Mouse (Mus musculus): ENCODE data around the gene Itgb1bp1. TPM values are rescaled to one million over a fixed set of nuclear protein-coding genes. Genes with fewer than 3 reads are reported as not detected.

The Itgb1bp1 gene
- 20.7 and 26.8 TPM in 2 replicates for polyA plus RNA-seq (2012)

DNA sequence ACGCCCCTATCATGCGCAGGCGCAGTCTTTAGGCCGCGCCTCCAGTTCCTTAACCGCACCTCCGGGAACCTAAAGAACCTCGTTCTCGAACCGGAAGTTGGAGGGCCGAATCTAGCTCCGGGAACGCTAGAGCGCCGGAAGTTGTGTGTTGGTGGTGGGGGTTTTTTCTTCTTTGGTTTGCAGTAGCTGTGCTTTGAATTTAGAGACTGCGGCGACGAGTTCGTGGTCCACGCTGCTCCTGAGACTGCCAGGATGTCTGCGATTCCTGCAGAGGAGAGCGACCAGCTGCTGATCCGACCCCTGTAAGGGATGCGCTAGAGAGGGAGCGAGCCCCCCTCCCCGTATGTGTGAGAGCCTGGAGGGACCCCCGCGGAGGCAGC lies at the start of gene Itgb1bp1:
Gene Itgb1bp1, minus strand, starts transcription at position 42 of the 380 bp plus-strand sequence.
- TF ChIP-seq GATA1 (IDR thresholded peaks at IDR 0.05; ENCODE audit: low read length) = no peak

DNA sequence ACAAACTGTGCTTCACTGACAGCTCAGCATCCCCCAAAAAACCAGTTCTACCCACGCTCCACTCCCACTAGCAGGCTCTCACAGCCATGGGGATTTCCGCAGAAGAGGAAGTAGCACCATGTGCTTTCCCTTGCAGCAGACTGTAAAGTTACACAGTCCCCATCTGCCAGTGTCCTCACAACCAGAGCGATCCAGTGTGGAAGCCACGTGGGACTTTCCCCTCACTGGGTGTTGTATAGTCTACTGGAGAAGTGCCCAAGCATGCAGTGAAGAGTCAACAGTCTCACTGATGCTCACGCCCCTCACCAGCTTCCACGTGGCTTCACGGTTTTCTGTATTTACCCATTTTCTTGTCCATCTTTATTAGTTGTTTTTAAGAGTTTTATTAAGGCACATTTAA lies 49.8 kb upstream of the Itgb1bp1 start:
- TF ChIP-seq GATA1 (IDR thresholded peaks at IDR 0.05; ENCODE audit: low read length) = no peak

DNA sequence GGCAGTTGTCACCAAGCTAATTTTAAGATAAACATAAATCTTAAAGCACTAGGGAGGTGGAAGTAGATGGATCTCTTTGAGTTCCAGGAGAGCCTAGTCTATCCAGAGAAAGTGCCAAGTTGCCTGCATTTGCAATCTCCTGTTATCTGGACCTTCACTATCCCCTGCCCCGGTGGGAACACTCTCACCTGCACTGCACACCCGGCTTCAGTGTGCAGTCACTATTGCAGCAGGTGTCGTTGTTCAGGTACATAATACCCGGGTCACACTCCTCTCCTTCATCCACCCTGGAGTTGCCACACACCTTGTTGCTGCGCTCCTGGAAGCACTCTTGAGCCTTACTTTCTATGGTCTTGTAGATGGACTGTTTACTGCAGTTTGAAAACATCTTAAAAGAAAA lies 47.7 kb upstream of the Itgb1bp1 start:
- no peak for TF ChIP-seq GATA1 (IDR thresholded peaks at IDR 0.05; ENCODE audit: low read length)

DNA sequence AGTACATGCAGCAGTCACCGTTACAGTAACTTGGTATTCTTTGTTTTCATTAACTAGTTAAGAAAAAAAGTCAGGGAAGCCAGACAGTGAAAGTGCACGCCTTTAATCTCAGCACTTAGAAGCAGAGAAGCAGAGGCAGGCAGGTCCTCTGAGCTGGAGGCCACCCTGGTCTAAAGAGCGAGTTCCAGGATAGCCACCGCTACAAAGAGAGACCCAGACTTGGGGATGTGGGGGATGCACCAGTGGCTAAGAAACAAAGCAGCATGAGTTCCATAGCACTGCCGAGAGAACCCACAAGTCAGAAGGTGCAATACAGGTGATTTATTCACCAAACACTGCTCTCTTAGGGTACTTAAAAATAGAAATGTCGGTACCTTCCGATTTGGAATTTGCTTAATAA lies 46.9 kb upstream of the Itgb1bp1 start:
- TF ChIP-seq GATA1 (IDR thresholded peaks at IDR 0.05; ENCODE audit: low read length) = no peak

DNA sequence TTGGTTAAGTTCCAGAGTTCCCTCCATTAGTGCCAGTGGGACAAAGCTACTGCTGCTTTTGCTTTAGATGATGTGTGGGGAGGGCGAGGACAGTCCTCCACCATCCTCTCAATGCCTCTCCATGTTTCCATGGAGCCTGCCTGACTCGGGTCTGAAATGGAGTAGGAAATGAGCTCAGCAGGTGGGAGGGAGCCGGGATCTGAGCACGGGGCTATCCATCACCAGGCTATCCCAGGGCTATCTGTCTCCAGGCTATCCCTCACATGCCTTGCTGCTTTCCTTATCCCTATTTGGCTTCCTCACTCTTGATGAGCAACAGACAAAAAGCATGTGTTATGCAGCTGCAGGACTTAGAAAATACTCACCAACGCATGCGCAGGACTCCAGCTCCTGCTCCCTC lies 45.6 kb upstream of the Itgb1bp1 start:
- no peak for TF ChIP-seq GATA1 (IDR thresholded peaks at IDR 0.05; ENCODE audit: low read length)

DNA sequence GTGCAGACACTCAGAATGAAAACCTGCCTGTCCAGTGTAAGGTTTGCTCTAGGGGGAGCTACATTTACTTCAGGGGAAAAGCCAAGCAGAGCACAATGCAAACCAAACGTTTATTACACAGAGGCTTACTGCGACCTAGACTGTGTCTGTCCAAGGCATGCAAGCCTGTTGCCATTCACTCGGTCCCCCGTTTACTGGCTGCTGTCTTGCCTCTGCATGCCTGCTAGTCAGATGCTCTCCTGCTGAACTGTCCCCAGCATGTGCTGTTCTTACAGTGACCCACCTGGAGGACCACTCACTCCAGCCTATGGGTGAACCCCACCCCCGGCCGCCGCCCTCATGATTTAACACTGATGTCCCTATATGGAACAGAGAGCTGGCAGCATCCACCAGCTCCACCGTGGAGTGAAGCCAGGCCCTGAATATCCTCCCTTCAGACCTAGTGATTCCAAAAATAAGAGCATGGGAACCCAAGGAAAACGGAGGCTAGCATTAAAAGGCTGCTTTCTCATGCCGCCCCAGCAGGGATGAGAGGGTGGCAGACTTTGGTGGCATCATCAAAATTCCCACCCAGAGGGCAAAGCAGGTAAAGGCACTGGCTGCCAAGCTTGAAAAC lies 45.0 kb upstream of the Itgb1bp1 start:
- no peak for TF ChIP-seq GATA1 (IDR thresholded peaks at IDR 0.05; ENCODE audit: low read length)

DNA sequence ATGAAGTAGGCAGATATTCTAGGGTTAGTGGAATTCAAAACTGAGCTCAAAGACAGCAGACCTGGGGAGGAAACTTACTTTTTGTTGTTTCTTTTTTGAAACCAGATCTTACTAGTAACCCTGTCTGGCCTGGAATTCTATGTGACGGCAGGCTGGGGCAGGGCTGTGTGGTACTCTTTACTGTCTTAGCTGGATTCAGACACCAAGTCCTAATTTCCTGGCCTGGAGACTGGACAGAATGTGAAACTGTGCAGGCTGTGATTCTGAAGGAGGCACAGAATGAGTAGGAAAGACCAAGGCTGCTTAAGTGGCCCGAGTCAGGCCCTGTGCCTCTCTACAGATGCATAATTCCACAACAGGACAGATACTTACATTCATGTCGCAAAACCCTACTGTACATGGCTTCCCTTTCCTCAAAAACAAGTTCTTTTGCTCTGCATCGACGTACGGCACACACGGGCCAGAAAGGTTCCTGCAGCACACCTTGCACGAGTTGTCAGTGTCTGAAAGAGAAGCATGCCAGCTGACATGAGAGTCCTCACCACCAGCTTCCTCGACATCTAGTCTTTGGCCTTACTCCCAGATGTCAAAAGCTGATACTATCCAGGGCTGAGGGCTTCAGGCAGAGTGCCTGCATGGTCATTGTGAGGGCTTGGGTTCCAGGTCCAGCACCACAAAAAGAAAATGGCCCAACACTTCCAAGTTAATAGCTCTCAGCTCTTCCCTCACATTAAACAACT lies 43.7 kb upstream of the Itgb1bp1 start:
- TF ChIP-seq GATA1 (IDR thresholded peaks at IDR 0.05; ENCODE audit: low read length) = no peak

DNA sequence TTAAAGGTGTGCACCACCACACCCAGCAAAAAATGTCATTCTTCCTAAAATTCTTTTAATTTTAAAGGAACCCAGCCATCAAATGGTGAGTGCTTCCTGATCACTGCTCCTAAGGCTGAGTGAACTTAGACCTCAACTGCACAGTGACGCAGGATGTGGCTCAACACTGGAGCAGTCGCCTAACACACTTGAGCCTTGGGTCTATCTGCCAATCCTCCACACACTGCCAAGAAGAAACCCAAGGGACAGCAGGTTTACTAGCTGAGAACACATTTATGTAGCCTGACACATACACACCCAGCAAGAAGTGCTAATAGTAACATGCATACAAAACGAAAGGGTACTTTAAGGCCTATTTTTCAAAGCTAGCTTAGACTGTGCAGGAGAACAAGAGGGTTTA lies 40.2 kb upstream of the Itgb1bp1 start:
- TF ChIP-seq GATA1 (IDR thresholded peaks at IDR 0.05; ENCODE audit: low read length) = no peak

DNA sequence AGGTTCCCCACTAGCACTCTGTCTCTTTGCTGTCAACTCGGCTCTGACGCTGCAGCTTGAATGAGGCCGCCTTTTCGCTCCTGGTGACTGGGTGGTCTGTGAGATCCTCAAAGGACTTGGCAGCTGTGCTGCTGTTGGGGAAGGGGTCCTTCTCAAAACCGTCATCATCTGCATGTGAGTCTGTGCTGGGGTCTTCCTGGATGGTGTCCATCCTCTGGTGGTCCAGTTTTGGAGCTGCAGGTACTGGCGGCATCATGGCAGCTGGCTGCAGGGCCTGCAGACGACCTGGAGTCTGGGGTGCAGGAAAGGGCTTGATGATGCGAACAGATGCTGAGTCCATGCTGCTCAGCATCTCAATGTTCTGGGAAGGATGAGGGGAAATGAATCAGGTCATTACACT lies 39.2 kb upstream of the Itgb1bp1 start:
- no peak for TF ChIP-seq GATA1 (IDR thresholded peaks at IDR 0.05; ENCODE audit: low read length)

DNA sequence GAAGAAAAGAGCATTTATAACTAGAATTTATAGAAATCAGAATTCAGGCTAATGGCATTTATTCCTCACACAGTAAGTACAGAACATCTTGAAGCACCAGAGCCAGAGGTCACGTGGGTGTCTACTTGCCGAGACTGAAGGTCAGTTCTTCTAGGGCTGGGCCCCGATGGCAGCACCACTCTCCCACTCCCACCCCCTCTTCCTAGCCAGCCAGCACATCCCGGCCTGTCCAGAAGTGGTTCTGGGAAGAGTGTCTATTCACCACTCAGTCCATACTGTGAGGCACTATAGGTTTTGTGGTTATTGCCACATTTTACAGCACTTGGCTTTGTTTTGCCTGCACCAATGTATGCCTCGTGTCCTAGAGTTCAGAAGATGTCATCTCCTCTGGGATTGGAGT lies 38.0 kb upstream of the Itgb1bp1 start:
- no peak for TF ChIP-seq GATA1 (IDR thresholded peaks at IDR 0.05; ENCODE audit: low read length)

DNA sequence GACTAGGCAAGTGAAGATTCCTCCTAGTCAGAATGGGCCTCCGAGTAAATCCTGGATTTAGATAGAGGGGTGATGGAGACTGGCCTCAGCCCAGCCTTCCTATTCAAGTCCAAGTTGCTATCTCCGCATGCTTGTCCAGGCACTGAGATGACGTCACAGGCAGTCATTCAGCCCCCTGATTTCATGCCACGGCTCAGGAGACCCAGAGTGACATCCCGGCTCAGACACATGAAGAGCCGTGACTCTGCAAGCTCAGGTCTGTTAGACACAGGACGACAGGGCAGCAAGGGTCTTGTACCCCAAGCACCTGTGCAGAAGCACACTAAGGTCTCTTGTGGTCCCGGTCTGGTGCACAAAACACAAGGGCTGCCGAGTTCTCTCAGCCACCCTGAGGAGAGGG lies 36.8 kb upstream of the Itgb1bp1 start:
- TF ChIP-seq GATA1 (IDR thresholded peaks at IDR 0.05; ENCODE audit: low read length) = no peak

DNA sequence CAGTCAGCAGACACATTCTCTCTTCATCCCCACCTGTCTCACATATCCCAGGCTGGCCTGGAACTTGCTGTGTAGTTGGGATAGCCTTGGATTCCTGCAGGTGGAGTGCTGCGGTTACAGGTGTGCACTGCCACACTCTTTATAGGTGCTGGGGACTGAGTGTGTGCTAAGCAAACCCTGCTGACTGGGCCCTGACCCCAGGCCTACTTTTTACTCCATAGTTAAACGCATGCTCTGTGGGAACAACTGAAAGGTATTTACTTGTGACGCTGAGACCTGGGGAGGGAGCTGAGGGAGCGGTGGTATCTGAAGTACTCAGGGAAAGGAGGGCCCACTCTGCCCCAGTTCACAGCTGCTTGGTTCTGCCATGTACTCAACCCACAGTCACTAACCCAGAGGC lies 36.2 kb upstream of the Itgb1bp1 start:
- TF ChIP-seq GATA1 (IDR thresholded peaks at IDR 0.05; ENCODE audit: low read length) = no peak

DNA sequence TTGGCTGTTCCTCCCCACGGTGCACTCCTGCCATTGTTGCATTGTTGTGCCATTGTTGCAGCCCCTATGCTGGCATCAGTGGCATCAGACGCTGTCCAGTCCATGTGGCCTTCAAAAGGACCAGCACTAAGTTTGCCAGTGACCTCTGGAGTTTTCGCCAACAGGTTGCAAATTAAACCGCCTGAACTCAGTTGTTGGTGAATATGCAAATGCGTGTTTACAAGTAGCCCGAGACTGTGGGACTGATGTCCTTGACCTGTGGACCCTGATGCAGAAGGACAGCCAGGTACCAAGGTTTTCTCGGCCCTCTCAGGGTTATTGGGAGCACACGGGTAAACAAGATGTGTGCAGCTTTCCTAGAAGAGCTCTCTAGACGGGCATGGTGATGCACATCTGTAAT lies 35.1 kb upstream of the Itgb1bp1 start:
- TF ChIP-seq GATA1 (IDR thresholded peaks at IDR 0.05; ENCODE audit: low read length) = no peak

DNA sequence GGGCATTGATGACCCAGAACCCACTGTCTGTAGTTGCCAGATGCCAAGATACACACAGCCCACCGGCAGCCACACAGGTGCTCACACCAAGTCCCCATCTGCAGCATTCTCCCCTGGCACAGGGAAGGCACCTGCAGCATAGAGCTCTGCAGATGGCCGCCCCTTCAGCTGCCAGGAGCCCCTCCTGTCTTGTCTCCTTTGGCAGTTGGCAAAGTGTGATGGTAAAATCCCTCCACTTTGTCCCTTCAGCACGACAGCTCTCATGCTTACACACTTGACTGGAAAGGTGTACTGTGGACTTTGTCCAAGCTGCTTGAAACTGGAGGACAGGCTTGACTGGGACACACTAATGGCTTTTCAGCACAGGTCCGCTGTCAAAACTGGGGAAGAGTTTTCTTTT lies 34.2 kb upstream of the Itgb1bp1 start:
- no peak for TF ChIP-seq GATA1 (IDR thresholded peaks at IDR 0.05; ENCODE audit: low read length)

DNA sequence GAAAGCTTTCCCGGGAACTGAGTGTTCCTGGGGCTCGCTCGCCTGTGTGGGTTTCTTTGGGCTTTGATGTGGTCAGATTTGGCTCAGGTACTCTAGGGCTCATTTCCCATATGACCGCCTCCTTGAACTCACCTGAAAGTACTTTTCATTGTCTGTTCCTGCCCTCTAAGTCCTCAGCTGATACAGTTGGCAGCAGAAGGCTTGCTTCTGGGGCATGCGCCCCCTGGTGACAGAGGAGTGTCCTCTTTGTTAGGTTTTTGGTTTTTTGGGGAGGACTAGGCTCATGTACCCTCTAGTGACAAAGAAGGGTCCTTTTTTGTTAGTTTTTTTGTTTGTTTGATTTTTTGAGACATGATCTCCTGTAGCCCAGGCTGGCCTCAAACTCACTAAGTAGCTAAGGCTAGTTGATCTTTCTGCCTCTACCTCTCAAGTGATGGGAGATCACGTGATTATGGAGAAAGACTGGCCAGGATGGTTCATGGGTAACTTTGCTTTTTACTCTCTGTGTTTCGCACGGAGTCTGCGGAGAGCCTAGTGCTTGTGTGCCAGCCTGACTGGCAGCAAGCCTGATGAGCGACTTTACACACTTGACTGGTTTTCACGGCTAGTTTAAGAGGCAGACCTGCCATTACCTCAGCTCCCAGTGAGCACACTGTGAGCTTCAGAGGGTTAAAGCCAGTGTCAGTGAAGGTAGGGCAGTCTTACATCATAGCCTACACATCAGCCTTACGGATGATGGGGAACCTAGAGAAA lies 32.2 kb upstream of the Itgb1bp1 start:
- no peak for TF ChIP-seq GATA1 (IDR thresholded peaks at IDR 0.05; ENCODE audit: low read length)

DNA sequence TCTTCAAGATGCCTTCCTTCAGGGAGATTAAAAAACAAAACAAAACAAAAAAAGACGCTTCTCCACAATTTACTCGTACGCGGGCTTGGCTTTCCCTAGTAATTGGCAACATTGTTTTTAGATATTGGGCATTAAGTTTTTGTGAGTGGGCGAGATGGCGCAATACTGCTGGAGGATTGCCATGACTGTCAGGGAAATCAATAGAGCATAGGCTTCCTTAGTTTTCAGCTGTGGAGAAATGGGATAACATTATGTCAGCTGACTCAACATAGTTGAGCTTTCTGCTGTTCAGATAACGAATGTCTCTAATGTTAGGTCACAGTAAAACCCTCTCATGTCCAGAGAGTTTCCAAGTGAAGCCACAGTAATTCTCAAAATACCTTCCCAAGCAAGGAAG lies 30.8 kb upstream of the Itgb1bp1 start:
- no peak for TF ChIP-seq GATA1 (IDR thresholded peaks at IDR 0.05; ENCODE audit: low read length)
